Mouse (Mus musculus): ENCODE results near the gene Prss2.

DNA sequence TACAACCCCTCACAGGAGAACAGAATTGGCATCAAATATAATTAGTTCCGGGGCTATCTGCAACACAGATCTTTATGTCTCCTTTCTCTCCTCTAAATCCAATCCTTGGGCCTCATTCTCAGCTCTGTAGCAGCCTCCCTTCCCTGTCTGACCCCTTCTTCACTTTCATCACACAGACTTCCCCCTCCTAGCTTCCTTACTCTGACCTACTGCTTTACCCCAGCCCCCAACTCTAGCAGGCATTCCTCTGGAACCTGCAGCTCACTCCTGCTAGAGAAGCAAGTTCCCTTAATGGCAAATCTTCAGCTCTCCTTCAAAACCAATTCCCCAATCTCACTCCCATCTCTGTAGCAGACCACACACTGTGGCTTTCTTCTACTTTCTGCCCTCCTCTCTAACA lies 5.8 kb downstream of the Prss2 start:
- TF ChIP-seq ZC3H11A (IDR thresholded peaks at IDR 0.05; ENCODE audit: borderline replicate concordance, low read depth, low read length) = no peak
- TF ChIP-seq HCFC1 (IDR thresholded peaks at IDR 0.05; ENCODE audit: borderline replicate concordance, insufficient read depth, low read length) = no peak
